Mouse (Mus musculus): ENCODE measurements around the gene Kcnk7. TPM values are rescaled to one million over a fixed set of nuclear protein-coding genes. Genes with fewer than 3 reads are reported as not detected.
A peak's percentile ranks its signal among the peaks of the same experiment; 100 is the strongest.

The Kcnk7 gene
- polyA plus RNA-seq, 1 experiment from 2014 or later, result 0.21 TPM

- no peaks in the 10 kb centered on the region for H3K9me3 ChIP-seq (ENCODE audit: control insufficient read depth, low read length)
- WGBS, result 5% methylated on average over 41 of the region's 41 CpGs
- H3K9ac ChIP-seq (replicated peaks; ENCODE audit: low read length), result no peak overlapping the region; the same call in 1 of the 2 replicates
- peak overlapping the region; percentile 22 for H3K4me3 ChIP-seq (replicated peaks; ENCODE audit: low read depth, low read length)
- peak overlapping the region; percentile 53 for H3K4me2 ChIP-seq (ENCODE audit: low read length)
- H3K36me3 ChIP-seq (ENCODE audit: control insufficient read depth, insufficient read depth, low read length), result peaks cover 72% of the 10 kb centered on the region
- no peaks in the 10 kb centered on the region for H3K27me3 ChIP-seq (ENCODE audit: control insufficient read depth, insufficient read depth, low read length)
- no peak overlapping the region for H3K27ac ChIP-seq (replicated peaks; ENCODE audit: low read depth, low read length)
- H3K4me1 ChIP-seq (ENCODE audit: control insufficient read depth, insufficient read depth, low read length), result peaks cover 7% of the 10 kb centered on the region; the same call in 1 of the 2 replicates
- no peak for ATAC-seq (ENCODE audit: low FRiP score, low TSS enrichment)
- DNase-seq, result peak; percentile 57
Measured at GRCm38 (mm10) chr19:5695849-5696462, 8.2 kb upstream of the Kcnk7 start.

- DNase-seq, result no peak
- no peak; the same call in 1 of the 2 replicates for ATAC-seq (ENCODE audit: low FRiP score, low TSS enrichment)
- Histone ChIP-seq H3K9me3 (ENCODE audit: control insufficient read depth, low read length) (no peaks in the 10 kb centered on the region), H3K4me1 (ENCODE audit: control insufficient read depth, insufficient read depth, low read length) (no peaks in the 10 kb centered on the region), H3K4me3 (replicated peaks; ENCODE audit: low read depth, low read length) (no peak overlapping the region), H3K9ac (replicated peaks; ENCODE audit: low read length) (no peak overlapping the region), H3K4me2 (ENCODE audit: low read length) (no peak overlapping the region), H3K27me3 (ENCODE audit: control insufficient read depth, insufficient read depth, low read length) (no peaks in the 10 kb centered on the region), H3K36me3 (ENCODE audit: control insufficient read depth, insufficient read depth, low read length) (peaks cover 67% of the 10 kb centered on the region), H3K27ac (replicated peaks; ENCODE audit: low read depth, low read length) (no peak overlapping the region)
- WGBS, result 49% methylated on average over 10 of the region's 10 CpGs
Measured at GRCm38 (mm10) chr19:5704801-5705571, 819 bp downstream of the Kcnk7 start.

- DNase-seq, result no peak
- Histone ChIP-seq H3K36me3 (ENCODE audit: control insufficient read depth, insufficient read depth, low read length) (peaks cover 74% of the 10 kb centered on the region), H3K9ac (replicated peaks; ENCODE audit: low read length) (no peak overlapping the region), H3K4me1 (ENCODE audit: control insufficient read depth, insufficient read depth, low read length) (no peaks in the 10 kb centered on the region), H3K4me2 (ENCODE audit: low read length) (no peak overlapping the region), H3K9me3 (ENCODE audit: control insufficient read depth, low read length) (no peaks in the 10 kb centered on the region), H3K4me3 (replicated peaks; ENCODE audit: low read depth, low read length) (no peak overlapping the region), H3K27me3 (ENCODE audit: control insufficient read depth, insufficient read depth, low read length) (no peaks in the 10 kb centered on the region), H3K27ac (replicated peaks; ENCODE audit: low read depth, low read length) (no peak overlapping the region)
- no peak for ATAC-seq (ENCODE audit: low FRiP score, low TSS enrichment)
- WGBS, result 97% methylated on average over 6 of the region's 6 CpGs
Measured at GRCm38 (mm10) chr19:5710068-5710467, 5.9 kb downstream of the Kcnk7 start.

DNA sequence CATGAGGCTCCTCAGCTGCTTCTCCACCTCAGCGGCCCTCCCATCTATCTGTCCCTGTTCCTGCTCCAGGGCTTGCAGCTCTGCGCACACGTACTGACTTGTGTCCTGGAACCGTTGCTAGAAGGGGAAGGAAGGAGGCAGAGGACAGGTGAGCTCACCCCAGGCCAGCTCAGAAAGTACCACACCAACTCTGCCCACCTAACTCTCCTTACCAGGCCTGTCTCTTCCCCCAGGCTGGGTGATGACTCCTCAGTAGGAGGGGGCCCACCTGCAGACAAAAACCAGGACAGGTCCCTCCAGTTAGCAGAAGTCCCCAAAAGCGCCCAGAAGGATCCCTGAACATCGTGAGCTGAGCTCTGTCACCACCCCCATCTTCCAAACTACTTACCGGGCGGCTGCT lies 6.4 kb downstream of the Kcnk7 start:
- ATAC-seq (ENCODE audit: low FRiP score, low TSS enrichment) (no peak), DNase-seq (no peak)
- H3K4me1 ChIP-seq (ENCODE audit: control insufficient read depth, insufficient read depth, low read length), result no peaks in the 10 kb centered on the region
- H3K4me2 ChIP-seq (ENCODE audit: low read length), result no peak overlapping the region
- peaks cover 75% of the 10 kb centered on the region for H3K36me3 ChIP-seq (ENCODE audit: control insufficient read depth, insufficient read depth, low read length)
- no peak overlapping the region for H3K9ac ChIP-seq (replicated peaks; ENCODE audit: low read length)
- H3K9me3 ChIP-seq (ENCODE audit: control insufficient read depth, low read length), result no peaks in the 10 kb centered on the region
- H3K27me3 ChIP-seq (ENCODE audit: control insufficient read depth, insufficient read depth, low read length), result no peaks in the 10 kb centered on the region
- no peak overlapping the region for H3K4me3 ChIP-seq (replicated peaks; ENCODE audit: low read depth, low read length)
- 79% methylated on average over 8 of the region's 8 CpGs for WGBS
- H3K27ac ChIP-seq (replicated peaks; ENCODE audit: low read depth, low read length), result no peak overlapping the region

DNA sequence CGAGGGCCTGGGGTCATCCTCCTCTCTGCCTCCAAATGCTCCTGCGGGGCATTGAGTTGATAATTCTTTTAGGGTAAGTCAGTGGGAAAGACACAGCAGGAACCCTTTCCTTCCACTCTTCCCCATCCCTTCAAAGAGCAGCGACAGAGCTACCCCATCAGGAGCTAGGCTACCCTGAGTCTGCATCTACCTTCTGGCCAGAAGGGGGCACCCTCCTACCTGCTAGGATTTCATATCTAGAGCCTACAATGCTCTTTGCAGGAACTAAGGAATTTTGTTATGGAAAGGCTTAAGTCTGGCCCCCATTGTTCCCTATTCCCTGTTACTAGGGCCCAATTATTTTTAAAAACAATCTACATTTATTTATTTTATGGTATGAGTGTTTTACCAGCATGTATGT lies 7.1 kb downstream of the Kcnk7 start:
- 5% methylated on average over 3 of the region's 3 CpGs for whole genome bisulfite sequencing
- H3K4me2 ChIP-seq (ENCODE audit: low read length), result no peak overlapping the region
- no peak overlapping the region for H3K9ac ChIP-seq (replicated peaks; ENCODE audit: low read length)
- DNase-seq, result peak; percentile 83
- no peak overlapping the region for H3K4me3 ChIP-seq (replicated peaks; ENCODE audit: low read depth, low read length)
- H3K4me1 ChIP-seq (ENCODE audit: control insufficient read depth, insufficient read depth, low read length), result peaks cover 4% of the 10 kb centered on the region
- ATAC-seq (ENCODE audit: low FRiP score, low TSS enrichment), result no peak
- no peaks in the 10 kb centered on the region for H3K9me3 ChIP-seq (ENCODE audit: control insufficient read depth, low read length)
- H3K27ac ChIP-seq (replicated peaks; ENCODE audit: low read depth, low read length), result no peak overlapping the region
- H3K36me3 ChIP-seq (ENCODE audit: control insufficient read depth, insufficient read depth, low read length), result peaks cover 71% of the 10 kb centered on the region
- H3K27me3 ChIP-seq (ENCODE audit: control insufficient read depth, insufficient read depth, low read length), result no peaks in the 10 kb centered on the region

- H3K9ac ChIP-seq (replicated peaks; ENCODE audit: low read length), result no peak overlapping the region
- H3K4me2 ChIP-seq (ENCODE audit: low read length), result no peak overlapping the region
- DNase-seq (no peak), ATAC-seq (ENCODE audit: low FRiP score, low TSS enrichment) (no peak)
- H3K27ac ChIP-seq (replicated peaks; ENCODE audit: low read depth, low read length), result no peak overlapping the region
- peaks cover 12% of the 10 kb centered on the region for H3K4me1 ChIP-seq (ENCODE audit: control insufficient read depth, insufficient read depth, low read length)
- peaks cover 67% of the 10 kb centered on the region for H3K36me3 ChIP-seq (ENCODE audit: control insufficient read depth, insufficient read depth, low read length)
- H3K4me3 ChIP-seq (replicated peaks; ENCODE audit: low read depth, low read length), result no peak overlapping the region
- 94% methylated on average over 14 of the region's 14 CpGs for WGBS
- H3K27me3 ChIP-seq (ENCODE audit: control insufficient read depth, insufficient read depth, low read length), result no peaks in the 10 kb centered on the region
- no peaks in the 10 kb centered on the region for H3K9me3 ChIP-seq (ENCODE audit: control insufficient read depth, low read length)
Measured at GRCm38 (mm10) chr19:5711907-5712460, 7.8 kb downstream of the Kcnk7 start.

GRCm38 (mm10) chr19:5713255-5713654 lies 9.1 kb downstream of the Kcnk7 start:
- no peak for DNase-seq
- Histone ChIP-seq H3K4me3 (replicated peaks; ENCODE audit: low read depth, low read length) (no peak overlapping the region), H3K4me2 (ENCODE audit: low read length) (no peak overlapping the region), H3K9ac (replicated peaks; ENCODE audit: low read length) (no peak overlapping the region), H3K36me3 (ENCODE audit: control insufficient read depth, insufficient read depth, low read length) (peaks cover 62% of the 10 kb centered on the region), H3K27ac (replicated peaks; ENCODE audit: low read depth, low read length) (no peak overlapping the region), H3K4me1 (ENCODE audit: control insufficient read depth, insufficient read depth, low read length) (peaks cover 15% of the 10 kb centered on the region), H3K9me3 (ENCODE audit: control insufficient read depth, low read length) (no peaks in the 10 kb centered on the region), H3K27me3 (ENCODE audit: control insufficient read depth, insufficient read depth, low read length) (no peaks in the 10 kb centered on the region)
- WGBS, result 82% methylated on average over 5 of the region's 5 CpGs
- ATAC-seq (ENCODE audit: low FRiP score, low TSS enrichment), result no peak

DNA sequence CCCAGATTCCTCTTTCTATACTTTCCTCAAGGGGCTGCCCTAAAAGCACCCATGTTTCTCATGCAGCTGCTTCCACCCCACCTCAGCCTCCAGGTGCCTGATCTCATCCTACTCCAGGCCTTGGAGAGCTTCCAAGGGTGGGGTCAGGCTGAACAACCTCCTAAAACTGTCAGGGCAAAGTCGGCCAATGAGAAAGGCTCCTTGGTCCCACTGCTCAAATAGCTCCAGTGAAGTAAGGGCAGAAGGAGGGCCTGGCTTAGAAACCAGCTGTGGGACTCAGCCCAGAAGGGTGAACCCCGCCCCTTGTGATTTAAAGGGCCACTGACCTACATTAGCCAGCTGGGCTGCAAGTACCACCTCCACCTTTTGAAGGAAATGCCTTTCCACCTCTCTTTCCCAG lies 9.6 kb downstream of the Kcnk7 start:
- DNase-seq (no peak), ATAC-seq (ENCODE audit: low FRiP score, low TSS enrichment) (no peak)
- WGBS, result 20% methylated on average over 2 of the region's 2 CpGs
- H3K4me1 ChIP-seq (ENCODE audit: control insufficient read depth, insufficient read depth, low read length), result peaks cover 15% of the 10 kb centered on the region
- H3K27me3 ChIP-seq (ENCODE audit: control insufficient read depth, insufficient read depth, low read length), result no peaks in the 10 kb centered on the region
- no peak overlapping the region for H3K4me3 ChIP-seq (replicated peaks; ENCODE audit: low read depth, low read length)
- H3K9me3 ChIP-seq (ENCODE audit: control insufficient read depth, low read length), result no peaks in the 10 kb centered on the region
- H3K4me2 ChIP-seq (ENCODE audit: low read length), result no peak overlapping the region
- no peak overlapping the region for H3K9ac ChIP-seq (replicated peaks; ENCODE audit: low read length)
- no peak overlapping the region for H3K27ac ChIP-seq (replicated peaks; ENCODE audit: low read depth, low read length)
- peaks cover 62% of the 10 kb centered on the region for H3K36me3 ChIP-seq (ENCODE audit: control insufficient read depth, insufficient read depth, low read length)
